Mouse (Mus musculus) right cerebral cortex, postnatal 25 days (tissue): ENCODE measurements around the gene Rps11.
A peak's percentile ranks its signal among the peaks of the same experiment; 100 is the strongest.
"Not testable (repeated sequence)": the region's sequence is repeated elsewhere in the genome, so short reads cannot be mapped to it uniquely, and the experiment has no call there.

Source experiments
- DNase-seq: peaks from one replicate; pipeline ENCODE4 v3.0.0; 2022

The Rps11 gene

DNA sequence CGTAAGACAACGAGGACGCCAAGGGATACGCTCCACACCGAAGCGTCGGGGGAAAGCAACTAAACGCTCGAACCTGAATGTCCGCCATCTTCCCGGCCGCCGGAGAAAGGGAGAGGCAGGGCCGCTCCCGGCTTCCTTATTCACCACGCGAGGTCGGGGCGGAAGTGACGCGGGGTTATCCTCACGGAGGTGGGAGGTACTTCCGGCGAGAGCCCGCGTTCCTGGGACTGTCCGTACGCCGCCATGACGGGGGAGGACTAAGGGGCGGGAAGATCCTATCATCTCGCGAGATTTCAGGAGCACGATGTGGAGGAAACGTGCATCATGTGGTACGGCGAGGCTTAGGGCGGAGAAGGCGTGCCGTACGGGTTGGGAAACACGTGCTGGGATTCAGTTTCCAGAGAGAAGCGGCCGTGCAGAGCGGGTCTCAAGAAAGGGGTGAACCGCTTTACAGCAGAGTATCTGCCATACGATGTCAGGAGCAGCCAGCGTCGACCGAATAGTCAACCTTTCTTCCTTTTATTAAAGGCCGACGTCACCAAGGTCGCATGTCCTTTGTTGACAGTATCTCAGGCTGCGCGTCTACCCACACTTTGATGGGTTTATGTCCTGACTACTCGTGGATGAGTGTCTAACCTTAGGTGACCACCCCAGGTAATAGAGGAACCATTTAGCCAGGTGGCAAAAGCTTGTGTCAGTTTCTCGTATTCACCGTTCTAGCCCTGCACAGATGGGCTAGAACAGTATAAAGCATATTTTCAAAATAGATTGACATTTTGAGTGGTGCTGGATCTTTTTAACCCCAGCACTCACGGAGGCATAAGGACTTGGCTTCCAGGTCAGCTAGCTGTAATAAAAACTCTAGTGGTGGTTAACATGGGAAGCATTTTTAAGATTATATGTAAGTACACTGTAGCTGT is at the start of gene Rps11:
Rps11 (minus strand) TSS at position 216 of the 920 bp plus-strand sequence.
- peak; percentile 99 for DNase-seq

DNA sequence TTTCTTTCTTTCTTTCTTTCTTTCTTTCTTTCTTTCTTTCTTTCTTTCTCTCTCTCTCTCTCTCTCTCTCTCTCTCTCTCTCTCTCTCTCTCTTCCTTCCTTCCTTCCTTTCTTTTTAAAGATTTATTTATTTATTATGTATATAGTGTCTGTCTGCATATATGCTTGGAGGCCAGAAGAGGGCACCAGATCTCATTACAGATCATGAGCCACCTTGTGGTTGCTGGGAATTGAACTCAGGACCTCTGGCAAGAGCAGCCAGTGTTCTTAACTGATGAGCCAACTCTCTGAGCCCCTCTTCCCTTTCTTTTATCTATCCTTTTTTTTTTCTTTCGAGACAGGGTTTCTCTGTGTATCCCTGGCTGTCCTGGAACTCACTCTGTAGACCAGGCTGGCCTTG is 49.5 kb upstream of the Rps11 start:
- DNase-seq: not testable (repeated sequence)

DNA sequence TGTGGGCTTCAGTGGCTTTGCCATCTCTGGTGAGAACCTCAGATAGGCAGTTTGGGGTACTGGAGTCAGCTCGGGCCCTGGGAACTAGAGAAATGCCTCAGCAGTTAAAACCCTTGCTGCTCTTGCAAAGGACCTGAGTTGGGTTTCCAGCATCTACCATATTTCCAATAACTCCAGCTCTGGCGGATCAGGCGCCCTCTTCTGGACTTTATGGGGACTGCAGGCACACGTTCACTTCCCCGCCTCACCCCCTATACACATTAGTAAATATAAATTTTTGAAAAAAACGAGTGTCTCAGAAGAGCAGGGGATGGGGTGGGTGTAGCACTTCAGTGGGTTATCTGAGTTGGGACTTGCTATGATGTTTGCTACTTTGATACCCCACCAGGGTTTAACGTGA is 48.7 kb upstream of the Rps11 start:
- no peak for DNase-seq

DNA sequence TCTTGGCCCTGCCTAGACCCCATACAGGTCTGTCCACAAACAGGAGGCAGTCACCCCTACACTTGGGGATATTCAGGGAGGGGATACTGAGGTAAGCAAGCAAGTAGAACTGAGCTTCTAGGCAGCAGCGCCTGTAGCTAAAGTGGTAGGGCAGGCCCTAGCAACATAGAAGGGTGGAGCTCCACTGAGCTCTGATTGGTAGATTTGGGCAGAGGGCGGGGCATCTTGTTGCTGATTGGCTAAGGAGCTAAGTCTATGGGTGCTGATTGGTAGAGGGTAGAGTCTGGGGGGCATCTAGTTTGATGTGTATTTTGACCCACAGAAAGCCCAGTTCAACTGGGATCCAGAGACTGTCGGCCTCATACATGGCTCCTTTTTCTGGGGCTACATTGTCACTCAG is 45.3 kb upstream of the Rps11 start:
- DNase-seq: peak; percentile 66

DNA sequence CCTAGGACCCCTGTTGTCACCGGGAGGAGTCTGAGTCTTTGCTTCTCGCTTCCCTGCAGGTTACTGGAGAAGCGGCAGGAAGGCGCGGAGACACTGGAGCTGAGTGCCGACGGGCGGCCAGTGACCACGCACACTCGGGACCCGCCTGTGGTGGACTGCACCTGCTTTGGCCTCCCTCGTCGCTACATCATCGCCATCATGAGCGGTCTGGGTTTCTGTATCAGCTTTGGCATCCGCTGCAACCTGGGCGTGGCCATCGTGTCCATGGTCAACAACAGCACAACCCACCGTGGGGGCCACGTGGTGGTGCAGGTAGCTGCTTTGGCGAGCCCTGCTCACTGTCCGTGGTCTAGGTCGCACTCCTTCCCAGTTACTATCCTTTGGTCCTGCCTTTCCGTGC is 44.4 kb upstream of the Rps11 start:
- DNase-seq: no peak

DNA sequence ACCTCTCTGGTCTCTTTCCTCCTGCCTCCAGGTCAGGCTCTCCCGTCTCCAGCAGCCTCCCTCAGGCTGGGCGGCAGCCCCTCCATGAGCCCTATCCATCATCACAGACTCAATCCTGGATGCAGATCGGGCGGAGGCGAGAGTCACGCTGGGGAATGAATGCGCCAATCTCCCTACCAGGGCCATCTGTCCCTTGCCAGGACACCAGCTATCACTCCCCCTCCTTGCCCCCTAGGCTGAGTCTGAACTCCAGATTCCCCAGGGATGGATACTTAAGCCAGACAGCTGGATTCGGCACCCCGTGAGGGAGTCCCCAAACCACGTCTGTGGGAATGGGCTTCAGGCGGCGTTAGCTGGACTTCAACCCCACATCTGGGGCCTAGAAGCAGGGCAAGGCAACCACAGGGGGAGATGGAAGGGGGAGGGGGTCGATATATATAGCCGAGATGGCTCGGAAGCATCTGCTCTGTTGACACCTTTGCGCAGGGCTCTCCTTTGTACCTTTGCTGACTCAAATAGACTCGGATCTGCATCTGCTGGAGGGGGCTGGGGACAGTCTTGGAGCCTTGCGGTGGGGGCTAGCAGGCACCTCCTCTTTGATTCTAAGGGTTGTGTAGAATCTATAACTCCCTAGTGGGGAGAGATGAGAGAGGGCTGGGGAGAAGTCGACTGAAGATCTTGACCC is 43.7 kb upstream of the Rps11 start:
- peak; percentile 57 for DNase-seq

DNA sequence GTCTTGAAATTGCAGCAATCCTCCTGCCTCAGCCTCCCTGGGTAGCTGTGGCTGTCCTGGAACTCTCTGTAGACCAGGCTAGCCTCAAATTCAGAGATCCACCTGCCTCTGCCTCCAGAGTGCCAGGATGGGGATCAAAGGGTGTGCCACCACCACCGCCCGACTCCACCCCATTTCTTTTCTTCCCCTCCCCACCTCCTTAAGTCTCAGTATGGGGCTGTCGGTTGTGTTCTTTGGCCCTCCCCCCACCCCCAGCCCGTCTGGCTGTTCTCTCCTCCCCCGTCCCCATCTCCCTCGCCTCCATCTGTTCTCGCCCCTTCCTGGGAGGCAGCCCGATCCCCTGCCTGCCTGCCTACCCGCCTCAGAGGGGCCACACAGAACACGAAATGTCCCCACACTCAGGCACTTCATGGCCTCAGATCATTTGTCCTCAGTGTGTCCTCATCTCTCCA is 42.7 kb upstream of the Rps11 start:
- DNase-seq: peak; percentile 74

DNA sequence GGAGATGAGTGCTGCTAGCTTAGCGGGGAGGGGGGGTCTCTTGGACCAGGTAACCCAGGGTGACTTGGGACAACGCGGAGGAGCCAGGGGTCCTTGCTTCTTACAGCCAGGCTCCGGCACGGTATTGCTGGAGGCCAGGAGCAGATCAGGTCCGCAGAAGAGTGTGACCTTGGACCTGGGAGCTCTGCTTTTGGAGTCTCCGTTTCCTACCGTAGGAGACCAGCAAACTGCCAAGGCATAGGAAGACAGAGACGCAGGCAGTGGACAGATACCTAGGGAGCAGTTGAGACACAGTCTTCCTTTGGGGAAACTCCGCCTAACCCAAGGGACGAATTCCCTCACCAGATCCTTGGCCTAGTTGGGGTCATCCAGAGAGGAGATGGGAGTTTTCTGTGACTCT is 41.5 kb upstream of the Rps11 start:
- DNase-seq: no peak

DNA sequence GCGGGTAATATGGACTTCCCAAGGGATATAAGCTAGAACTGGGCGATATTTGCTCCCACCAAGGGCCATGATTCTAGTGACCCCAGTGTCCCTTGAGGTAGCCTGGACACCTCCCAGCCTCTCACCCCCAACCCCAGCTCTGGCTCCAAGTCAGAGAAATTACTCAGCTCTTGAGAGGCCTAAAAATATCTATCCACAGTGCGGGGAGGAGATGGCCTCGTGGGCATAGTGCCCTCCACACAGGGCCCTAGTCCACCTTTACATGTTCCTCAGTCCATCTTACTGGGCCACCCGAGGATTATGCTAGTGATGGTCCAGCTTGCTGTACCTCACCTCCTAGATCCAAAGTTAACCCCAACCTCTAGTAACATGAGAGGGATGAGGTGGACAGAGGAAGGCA is 40.6 kb upstream of the Rps11 start:
- no peak for DNase-seq

DNA sequence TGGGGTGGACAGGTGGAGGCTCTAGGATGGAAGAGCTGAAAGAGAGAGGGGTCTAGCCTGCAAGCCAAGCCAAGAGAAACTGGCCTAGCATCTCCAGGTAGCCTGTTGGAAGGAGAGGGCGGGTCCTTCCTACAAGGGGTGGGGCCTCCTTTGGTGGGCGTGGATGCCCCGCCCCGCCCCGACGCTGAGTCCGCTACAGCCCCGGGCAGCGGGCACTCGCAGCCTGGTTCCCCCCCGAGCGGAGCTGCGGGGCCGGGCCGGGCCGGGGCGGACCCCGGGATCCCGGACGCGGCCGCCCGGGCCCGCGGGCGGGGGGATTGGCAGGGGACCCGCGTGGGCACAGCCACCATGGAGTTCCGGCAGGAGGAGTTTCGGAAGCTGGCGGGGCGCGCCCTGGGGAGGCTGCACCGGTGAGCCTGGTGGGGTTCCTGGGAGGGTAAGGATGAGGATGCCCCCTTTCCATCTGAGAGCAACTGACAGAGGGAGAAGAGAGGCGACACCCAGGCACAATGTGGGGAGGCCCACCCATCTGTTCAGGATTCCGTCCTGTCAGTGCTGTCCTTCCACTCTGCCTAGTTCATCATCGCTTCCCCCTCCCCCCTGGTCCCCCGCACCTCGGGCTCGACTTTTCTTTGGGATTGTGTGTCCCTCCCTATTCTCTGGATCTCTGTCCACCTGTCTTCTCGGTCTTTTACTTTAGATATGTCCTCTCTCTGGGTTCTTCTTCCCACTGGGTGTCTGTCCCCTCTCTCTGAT is 39.7 kb upstream of the Rps11 start, which contains the start of gene Slc17a7:
Slc17a7 (plus strand) TSS at position 215 of the 756 bp plus-strand sequence.
- DNase-seq: peak; percentile 73

DNA sequence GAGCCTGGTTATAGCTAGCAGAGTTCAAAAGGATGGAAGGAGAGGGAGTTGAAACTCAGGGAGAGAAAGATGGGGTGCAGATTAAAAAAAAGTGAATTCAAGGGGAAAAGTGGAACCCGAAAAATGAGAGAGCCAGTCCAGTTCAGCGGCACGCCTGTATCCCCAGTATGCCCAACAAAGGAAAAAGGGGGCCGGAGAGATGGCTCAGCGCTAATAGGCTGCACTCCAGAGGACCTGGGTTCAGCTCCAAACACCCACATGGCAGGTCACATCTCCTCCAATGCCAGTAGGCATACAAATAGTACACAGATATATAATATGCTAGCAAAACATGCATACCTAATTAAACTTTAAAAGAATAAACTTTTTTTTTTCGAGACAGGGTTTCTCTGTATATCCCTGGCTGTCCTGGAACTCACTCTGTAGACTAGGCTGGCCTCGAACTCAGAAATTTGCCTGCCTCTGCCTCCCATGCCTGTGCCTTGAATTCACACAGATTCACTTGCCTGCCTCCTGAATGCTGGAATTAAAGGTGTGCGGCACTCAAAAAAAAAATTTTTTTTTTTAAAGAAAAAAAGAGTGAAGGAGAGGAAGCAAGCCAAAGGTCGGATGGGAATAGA is 38.9 kb upstream of the Rps11 start:
- no peak for DNase-seq

DNA sequence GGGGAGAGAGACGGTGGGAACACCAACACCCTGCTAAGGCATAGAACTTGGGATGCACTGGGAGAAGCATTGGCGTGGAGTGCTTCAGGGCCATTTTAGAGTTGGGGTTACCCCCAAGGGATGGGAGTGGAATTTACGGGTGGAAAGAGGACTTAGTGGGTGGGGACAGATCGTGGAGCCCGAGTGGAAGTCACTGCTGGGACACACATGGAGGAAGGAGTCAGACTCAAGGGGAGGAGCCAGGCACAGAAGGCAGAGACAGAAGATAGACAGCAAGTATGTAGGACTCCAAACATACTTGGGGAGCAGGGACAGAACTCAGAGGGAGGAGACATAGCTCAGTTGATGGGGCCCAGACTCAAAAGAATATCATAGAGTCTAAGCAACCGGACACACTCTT is 38.3 kb upstream of the Rps11 start:
- no peak for DNase-seq

DNA sequence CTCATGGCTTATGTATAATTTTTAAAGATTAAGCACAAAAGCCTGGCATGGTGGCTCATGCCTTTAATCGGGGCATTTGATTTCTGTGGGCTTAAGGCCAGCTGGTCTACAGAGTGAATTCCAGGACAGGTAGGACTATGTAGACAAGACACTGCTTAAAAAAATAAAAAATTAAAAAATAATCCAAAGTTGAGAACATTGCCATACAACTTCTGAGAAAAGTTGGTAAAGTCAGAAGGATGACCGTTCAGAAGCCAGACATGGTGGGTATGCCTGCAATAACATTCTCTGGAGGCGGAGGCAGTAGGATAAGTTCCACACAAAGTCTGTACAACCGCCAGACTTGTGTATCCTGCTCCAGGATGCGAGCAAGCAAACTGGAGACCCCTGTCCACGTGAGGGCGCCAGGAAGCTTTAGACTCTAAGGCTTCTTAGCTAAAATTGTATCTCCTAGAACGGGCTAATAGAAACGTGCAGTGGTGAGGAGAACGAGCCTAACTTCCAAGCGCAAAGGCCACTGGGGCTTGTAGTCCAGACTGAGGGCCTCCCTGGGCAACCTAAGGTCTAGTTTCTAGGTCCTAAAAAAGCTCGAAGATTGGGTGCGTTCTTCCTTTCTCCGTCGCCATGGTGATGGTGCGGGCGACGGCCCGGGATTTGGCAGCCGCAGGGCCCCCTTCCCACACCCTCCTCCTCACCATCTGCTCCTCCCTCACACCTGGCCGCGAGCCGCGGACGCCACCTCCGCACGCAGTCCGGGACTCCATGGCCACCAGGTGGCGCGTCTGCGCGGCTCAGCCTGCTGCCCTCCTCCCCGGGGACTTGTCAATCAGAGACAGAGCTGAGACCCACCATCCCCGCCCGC is 37.6 kb upstream of the Rps11 start:
- peak; percentile 96 for DNase-seq

DNA sequence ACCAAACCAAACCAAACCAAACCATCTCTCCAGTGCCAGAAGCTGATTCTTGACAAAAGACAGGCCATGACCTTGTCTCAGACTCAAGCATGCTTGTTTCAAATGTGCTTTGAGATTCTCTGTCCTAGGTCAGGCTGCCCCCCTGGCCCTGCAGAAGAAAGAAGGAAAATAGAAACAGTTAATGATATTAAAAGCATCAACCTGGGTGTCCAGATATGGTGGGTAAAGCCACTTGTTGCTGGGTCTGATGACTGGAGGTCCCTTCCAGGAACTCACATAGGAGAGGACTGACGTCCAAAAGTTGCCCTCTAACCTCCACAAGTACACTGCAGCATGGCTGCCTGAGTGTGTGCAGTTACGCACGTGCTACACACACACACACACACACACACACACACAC is 36.6 kb upstream of the Rps11 start:
- no peak for DNase-seq

DNA sequence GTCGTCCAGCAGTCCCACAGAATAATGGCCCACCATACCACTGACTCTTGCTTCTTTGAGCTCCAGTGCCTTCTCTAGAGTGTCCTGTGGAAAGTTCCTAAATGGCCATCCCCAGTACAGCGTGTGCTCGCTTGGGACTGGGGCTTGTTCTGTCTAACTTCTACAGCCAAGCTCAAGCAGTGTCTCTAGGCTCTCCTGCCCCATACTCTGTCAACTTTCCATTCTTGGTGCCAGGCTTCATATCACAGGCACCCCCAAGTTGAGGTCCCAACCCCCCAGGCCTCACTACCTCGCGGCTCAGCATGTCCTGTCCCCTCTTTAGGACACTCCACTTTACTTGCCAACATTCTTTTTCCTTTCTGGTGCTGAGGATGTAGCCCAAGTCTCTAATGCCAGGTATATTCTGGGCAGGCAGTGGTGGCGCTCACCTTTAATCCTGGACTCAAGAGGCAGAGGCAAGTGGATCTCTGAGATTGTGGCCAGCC is 36.1 kb upstream of the Rps11 start:
- DNase-seq: no peak

DNA sequence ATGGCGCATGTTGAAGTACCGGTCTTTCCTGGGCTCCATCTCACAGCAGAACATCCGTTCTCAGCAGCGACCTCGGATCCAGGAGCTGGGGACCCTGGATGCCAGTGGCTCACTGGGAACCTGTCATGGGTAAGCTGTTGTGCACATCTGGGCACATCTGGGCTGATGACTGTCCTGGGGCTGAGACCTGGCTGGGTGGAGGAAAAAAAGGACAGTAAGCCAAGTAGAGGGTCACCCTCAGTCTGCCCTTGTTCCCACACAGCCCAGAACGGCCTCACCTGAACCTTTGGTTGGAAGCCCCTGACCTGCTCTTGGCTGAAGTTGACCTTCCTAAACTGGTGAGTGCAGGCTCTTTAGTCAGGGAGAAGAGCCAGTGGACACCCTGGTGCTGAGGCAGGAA is 34.8 kb upstream of the Rps11 start:
- no peak for DNase-seq

DNA sequence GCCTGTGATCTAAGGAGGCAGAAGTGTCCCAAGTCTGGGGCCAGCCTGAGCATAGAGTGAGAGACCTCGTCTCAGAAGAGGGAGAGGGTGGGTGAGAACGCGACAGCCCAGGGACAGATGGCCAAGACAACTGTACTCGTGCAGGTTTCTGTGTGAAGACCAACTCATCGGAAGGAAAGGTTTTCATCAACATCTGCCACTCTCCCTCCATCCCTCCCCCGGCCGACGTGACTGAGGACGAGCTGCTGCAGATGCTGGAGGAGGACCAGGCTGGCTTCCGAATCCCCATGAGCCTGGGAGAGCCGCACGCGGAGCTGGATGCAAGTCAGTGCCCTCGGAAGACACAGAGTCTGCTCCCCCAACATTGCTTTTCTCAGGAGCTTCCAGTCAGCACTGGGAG is 33.2 kb upstream of the Rps11 start:
- peak; percentile 60 for DNase-seq

DNA sequence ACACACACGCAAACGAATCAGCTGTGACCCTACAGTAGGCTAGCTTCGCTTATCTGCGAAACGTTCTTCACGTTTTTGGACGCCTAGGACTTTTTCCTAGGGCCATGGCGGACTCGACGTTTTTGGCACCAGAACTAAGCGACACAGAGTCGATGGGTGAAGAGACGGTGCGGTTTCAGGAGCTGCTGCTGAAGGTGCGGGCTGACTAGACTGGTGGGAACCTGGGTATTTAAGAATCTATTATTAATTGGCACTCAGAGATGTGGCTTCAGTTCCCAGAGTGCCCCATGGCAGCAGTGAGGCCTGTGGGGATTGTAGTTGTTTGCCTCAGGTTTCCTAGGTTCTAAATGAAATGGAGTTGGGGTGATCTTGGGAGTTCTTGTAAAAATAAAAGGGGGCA is 32.0 kb upstream of the Rps11 start:
- no peak for DNase-seq

DNA sequence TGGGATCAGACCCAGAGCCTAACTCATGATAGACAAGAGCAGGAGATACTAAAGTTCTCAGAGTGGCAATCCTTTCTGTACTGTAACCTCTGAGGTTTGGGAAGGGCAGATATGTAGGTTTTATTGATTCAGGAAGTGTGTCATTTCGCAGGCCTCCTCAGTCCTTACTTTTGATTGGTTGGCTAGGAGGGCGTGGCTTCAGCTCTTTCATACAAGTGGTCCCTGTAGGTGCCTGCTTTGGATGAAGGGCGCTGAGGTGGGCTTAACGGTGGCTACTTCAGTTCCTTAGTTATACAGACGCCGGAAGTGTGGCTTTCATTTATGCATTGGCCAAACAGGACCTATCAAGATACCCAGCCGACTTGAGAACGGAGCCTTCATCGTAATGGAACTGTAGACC is 31.4 kb upstream of the Rps11 start:
- DNase-seq: no peak

DNA sequence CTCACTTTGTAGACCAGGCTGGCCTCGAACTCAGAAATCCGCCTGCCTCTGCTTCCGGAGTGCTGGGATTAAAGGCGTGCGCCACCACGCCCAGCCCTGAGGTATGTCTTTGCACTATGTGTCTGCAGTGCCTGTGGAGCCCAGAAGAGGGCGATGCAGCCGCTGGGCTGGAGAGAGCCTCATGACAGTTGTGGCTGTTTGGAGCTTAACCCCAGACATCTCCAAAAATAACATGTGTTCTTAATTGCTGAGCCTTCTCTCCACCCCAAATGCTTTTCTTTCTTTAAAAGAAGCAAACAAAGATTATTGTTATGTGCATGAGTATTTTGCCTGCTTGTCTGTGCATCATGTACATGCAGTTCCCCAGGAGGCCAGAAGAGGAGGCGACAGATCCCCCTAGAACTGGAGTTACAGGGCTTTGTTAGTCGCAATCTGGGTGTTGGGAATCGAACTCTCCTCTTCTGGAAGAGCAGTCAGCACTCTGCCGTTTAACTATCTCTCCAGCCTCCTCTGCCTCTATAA is 30.8 kb upstream of the Rps11 start:
- no peak for DNase-seq
